Mouse (Mus musculus) induced T-regulatory cell, adult 2 months (primary cell): Measurements from ENCODE around the gene Grik2.
"Not testable (repeated sequence)": the region's sequence is repeated elsewhere in the genome, so short reads cannot be mapped to it uniquely, and the experiment has no call there.

Source experiments
- DNase-seq: peaks from one replicate; pipeline ENCODE4 v3.0.0-alpha.2; 2012; ENCODE audit warnings: low read depth

Gene Grik2

DNA sequence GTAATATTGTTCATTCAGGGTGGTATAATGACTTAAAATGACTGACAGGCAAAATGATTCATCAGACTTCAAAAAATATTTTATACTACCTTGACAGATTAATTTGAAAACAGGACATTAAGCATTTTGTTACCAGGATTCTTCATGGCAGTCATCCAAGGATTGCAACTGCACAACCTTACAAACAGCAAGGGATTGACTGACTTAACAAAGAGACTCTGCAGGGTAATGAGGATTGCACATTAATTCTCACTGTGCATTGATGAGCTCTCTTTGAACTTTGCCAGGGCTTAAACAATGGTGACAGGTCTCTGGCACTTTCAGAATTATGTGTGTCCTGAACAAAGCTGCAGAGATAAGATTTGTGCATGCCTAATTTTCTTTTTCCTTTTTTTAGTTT, 466.2 kb downstream of the Grik2 start:
- no peak for DNase-seq

DNA sequence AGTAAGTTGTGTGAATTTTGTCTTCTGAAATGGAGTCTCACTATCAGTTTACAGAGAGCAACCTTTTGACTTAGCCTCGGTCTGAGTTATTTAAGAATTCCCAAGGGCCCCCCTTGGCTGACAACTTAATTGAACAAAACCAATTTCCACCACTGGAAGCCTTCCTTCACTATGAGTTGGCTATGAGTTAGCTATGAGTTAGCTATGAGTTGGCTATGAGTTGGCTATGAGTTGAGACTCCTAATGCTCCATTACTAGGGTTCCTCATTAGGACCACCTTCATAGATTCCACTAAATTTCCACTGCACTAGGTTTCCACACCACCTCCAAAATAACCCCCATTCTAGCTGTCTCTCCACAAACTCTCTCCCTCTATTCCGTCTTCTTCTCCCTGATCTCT, 468.7 kb downstream of the Grik2 start:
- DNase-seq = no peak

DNA sequence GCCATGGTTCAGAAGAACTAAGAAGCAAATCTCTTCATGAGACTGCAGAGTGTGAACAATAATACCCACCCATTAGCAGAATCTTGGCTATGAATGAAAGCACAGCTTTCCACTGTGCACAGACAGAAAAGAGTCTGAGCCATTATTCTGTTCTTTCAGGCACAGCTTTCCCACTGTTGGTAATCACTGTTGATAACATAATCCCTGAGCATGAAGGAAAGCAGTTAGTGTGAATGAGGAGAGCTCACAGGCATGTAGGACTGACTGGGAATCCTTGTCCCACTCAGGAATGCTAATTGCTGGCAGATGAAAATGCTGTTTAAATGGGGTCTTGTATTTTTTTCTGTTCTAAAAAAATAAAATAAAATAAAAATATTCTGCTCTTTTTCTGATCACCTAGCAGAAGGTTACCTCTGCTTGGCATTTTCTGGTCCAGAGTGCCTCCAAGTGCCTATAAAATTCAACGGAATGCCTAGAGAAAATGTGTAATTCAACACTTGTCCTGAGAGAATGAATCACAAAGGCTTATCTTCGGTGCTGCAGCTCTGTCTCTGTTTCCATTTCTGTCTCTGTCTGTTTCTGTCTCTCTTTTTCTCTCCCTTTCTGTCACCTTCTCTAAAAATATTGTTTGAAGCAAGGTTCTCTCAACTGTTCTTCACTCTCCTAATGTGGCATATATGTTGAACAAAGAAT, 532.2 kb downstream of the Grik2 start:
- no peak for DNase-seq

DNA sequence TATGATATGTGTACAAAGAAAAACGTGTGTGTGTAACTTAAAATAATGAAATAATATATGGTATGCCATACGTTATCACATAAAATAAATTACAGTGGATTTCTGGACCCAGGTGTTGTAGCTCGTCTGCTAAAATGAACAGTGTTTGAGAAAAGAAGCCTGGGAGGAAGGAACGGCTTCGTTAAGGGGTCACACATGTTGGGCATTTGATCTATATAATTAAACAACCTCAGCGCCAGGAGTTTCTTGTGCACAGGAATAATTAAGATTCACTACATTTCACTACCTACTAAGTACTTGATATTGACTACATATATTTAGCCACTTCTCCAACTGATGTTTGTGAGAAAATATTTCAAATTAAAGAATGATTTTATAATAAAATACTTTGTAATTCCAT, 551.2 kb downstream of the Grik2 start:
- DNase-seq = not testable (repeated sequence)

DNA sequence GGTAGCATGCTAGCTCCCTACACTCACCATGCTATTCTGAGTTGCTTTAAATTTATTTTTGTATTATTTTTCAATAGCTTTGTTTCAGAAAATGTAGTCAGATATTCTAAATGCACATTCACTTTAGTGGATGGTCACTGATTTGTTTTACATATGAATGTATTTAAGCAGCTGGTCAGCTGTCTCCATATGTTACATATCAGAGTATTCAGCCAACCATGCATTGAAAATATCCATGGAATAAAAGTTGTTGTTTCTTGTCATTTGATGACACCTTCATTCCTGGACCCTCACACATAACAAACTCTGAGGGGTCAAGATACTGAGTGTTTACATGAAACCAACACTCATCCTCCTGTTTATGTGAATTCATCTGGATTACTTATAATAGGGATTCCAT, 551.7 kb downstream of the Grik2 start:
- DNase-seq = not testable (repeated sequence)

DNA sequence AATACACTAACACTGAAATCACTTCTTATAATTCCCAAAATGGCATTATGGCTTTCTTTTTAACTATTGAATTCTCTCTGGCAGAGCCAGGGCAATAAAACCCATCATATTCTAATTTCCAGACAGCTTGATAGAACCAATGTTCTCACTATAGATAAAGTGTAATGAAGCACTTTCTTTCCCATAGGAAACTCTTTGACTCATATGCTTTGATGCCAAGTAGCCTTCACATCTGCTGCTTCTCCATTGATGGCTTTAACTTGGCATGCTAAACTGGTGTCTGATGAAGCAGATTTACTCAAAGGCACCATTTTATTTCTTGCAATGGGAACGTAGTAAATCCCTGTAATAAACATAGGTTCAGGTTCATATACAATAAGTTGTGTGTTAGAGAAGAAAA, 568.5 kb downstream of the Grik2 start:
- no peak for DNase-seq

DNA sequence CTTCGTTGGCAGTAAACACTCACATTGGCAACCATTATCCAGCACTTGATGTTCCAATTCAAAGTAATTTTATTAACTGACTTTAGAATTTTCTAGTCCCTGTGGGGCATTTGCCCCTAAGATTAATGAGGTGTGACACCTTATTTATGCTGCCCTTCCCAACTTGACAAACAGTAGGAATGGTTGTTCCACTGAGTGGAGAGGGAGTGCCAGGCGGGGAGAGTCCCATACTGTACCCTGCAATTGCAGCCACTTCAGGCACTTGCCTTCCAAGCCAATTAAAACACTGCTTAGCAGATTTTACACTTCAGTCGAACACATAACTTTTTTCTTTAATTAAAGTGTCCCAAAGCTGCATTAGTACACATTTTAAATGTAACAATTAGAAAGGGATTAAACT, 568.9 kb downstream of the Grik2 start:
- no peak for DNase-seq

DNA sequence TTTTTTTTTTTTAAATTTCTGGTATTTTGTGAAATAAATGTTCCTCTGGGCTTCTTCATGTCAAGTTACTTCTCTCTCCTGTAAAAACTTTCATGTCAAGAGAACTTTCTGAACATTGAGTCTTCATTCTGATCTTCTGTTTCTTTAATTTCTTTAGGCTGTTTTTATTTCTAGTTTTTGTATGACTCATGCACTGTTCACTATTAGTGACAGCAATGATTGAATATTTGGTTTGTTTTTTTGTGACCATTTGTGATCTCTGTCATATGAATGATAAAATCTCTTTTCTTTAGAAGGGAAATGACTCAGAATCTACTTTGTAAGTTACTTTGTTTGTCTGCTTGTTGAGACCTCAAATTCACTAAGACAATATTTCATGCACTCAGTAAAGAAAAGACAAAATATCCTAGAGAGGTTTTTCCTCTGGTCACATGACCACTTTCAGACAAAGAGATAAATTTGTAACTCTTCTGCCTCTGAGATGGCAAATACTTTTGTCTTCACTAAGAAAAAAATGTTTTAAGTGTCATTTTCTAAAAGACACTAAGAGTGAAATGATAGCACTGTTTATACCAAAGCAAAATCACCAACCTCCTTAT, 596.7 kb downstream of the Grik2 start:
- no peak for DNase-seq

DNA sequence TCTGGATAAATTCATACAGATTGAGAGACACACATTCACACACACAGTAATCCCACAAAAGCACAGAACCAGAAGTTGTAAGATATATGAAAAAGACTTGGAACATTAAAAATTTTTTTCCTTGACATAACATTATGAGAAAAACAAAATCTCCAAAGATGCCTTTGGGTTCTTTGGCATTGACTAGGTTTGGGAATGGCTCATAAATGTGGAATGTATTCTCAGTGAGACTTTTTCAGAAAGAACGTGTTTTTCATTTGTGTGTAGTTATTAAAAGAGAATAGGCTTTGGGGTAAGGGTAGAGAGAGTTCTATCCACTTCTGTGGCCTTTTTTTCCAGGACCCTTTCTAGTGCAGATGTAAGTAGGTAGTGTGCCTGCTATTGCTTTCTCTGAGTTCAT, 597.3 kb downstream of the Grik2 start:
- no peak for DNase-seq

DNA sequence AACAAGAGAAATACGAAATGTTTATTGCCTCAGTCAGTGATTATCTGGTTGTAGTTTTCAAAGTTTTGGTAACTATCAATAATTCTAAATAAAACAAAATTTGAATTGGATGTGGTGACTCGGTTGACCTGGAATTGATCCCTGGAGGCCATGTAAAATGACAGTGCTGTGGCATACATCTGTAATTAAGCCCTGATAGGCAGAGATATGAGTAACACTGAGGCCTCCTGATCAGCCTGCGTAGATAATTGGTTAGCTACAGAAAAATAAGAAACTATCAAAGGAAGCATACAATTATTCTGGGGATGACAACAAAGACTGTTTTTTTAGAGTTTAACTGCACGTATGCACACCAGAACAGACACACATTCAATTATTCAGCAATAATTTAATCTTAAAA, 634.4 kb downstream of the Grik2 start:
- DNase-seq = no peak

DNA sequence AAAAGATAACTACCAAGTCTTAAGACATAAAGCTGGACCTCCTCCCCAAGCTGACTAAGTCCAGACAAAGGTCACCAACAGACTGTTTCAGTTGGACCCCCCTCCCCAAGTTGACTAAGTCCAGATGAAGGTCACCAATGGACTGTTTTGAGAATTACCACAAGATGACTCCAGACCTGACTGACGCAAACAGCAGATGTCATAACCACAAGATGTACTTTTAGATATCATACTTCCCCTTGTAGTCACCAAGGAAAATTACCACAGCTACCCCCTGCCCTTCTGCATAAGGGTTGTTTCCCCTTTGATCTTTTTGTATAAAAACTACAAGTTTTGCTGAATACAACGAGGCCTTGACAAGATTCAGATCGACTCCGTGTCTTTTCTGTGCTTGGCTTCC, 637.1 kb downstream of the Grik2 start:
- not testable (repeated sequence) for DNase-seq

DNA sequence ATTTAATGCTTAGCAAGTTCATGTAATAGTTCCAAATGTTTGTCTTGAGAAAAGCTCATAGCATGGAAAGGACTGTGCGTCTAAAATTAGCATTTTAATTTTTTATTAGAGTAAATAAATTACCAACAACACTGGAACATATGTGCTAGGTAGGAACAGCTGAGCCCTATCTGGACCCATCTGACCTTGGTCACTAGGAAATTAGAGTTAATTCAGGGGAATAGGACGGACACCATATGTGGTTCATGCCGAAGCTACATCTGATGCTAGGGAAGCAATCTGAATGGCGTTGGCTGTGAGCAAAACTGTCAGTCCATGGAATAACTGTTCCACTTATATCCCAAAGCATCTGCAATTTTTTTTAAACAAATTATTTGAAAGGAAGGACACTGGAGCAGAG, 638.9 kb downstream of the Grik2 start:
- DNase-seq = no peak

DNA sequence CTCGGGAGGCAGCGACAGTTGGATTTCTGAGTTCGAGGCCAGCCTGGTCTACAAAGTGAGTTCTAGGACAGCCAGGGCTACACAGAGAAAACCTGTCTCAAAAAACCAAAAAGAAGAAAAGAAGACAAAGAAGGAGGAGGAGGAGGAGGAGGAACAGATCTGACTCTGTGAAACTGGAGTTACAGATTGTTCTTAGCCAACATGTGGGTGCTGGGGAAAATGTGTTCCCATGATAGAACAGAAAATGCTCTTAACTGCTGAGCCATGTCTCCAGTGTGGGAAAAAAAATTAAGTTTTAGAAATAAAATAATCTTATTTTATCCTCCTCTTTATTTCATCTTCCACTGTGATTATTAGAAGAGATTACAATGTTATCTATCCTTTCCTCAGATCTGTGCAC, 645.9 kb downstream of the Grik2 start:
- DNase-seq = no peak

DNA sequence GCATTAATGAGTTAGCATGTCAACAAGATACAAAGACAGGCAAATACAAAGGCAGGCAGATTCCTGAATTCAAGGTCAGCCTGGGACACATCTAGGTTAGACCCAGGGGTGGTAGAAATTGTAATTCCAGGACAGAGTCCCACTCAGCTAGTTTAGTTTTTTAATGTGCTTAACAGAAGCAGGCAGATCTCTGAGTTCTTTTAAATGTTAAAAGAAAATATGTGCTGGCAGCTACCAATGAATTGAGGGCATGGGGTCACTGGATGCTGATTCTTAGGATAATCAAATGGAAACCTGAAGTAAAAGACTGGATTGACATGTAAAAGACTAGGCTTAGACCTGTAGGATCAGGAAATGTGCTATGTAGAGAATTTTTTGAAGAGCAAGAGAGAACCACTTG, 651.8 kb downstream of the Grik2 start:
- no peak for DNase-seq

DNA sequence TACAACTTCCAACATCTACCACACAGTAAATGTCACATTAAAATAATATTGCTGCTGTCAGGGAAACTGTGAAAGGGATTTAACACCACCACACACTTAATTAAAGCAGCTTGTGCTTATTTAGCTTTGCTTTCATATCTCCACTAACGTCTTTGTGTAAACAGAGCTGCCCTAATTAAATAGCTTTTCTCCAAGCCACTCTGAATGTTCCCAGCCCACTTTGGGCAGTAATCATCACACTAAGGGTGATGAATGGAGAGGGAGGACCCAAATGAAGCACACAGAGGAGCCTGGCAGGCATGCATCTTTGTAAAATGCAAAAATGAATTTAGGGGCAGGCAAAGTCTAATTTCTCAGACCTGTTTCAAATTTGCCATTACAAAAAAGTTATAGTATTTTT, 657.3 kb downstream of the Grik2 start:
- DNase-seq = no peak

DNA sequence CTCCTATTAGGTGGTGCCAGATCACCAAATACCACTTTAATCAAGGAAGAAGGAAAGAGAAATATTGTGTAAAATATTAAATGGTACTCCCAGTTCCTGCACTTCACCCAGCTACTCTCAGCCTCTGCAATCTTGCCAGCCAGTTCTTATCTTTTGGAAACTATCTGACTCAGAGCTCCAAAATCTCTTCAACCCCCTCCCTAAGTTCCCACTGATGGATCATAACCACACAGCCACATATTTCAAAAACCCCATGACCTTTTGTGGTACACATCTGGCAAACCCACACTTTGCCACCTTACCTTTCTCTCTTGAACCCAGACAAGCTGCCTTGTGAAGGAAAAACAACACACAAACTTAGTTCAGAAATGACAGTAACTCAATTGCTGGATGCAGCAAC, 738.2 kb downstream of the Grik2 start:
- DNase-seq = no peak

DNA sequence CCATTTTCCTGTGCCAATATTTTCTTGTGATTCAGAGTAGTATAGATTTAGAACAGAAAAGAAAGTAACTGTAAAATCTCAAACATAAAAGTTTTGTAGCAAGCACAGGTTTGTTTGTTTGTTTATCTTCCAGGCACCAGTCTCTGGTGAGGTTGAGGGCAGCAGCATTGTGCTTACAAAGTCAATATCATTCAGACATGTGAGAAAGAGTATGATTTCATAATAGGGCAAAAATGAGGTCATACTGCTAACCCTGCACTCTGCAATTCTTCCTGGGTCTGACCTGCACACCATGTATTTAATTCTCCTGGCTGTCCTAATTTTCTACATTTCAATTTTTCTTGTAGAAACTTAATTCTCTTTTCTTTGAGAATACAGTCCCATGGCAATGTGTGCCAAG, 739.2 kb downstream of the Grik2 start:
- no peak for DNase-seq
